8 mouse cellular contexts compared by ENCODE assay signal in the genomic region with DNA sequence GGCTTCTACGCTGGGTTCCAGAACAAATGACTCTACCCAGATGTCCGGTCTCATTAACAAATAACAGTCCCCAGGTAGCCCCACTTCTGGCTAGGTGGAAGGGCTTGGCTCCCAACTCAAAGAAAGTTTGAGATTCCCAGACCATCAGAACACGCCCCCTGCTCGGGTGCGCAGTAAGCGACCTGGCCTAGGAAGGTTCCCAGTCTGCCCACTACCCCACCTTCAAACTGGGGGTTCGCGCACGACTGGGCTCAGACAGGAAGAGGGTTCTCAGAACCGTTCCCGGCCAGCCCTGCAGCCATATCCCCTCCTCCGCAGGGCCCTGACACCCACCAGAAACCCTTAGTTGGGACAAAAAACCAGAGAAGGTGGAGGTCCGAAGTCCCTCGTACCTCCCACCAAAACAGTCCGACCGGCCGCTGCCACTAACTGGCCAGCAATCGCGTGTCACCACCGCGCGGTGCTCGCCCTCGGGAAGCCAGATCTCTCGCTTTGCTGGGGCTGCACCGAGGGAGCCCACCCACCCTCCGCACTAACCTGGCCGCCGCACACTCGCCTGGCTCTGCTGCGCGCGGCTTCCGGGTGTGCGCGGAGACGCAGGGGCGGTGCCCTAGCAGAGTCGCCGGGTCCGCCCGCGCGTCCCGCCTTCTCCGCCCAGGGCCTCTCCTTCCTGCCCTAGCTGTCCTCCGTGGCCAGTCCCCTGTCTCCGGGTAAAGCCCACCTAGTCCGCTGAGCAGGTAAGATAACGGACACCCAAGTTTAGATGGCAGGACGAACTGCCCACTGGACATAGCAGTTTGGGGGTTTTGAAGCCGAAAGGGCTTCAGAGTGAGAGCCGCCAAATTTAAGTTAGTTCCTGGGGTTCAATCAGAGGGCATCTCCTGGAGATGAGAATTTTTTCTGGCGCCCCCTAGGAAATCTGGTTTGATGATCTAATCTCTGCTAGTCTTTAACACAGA. TPM values are rescaled to one million over a fixed set of nuclear protein-coding genes. Genes with fewer than 3 reads are reported as not detected.
DNase-seq lines count a peak whose midpoint lies in the region; ATAC-seq and TF ChIP-seq lines count a peak whose summit lies in the region.

A gene (minus strand): TSS at position 586 of the 959 bp plus-strand sequence.
A gene (plus strand): TSS at position 625 of the 959 bp plus-strand sequence.

- ATAC-seq in lung, embryonic 14.5 days (ENCODE audit: insufficient read depth): peak; percentile 64; the same call in 1 of the 2 replicates
- peak; percentile 37; the same call in 1 of the 2 replicates for ATAC-seq in neutrophil, adult 5-6 weeks (ENCODE audit: extremely low read depth, insufficient number of reproducible peaks, low FRiP score, poor library complexity, severe bottlenecking)

- no peak for TF ChIP-seq CTCF in testis, adult 2 months (IDR thresholded peaks at IDR 0.05; ENCODE audit: control insufficient read depth, insufficient read depth, insufficient replicate concordance, low read depth, low read length)
- TF ChIP-seq CTCF in lung, embryonic 14.5 days (IDR thresholded peaks at IDR 0.05; ENCODE audit: low read depth): peak; percentile 29; the same call in 1 of the 2 replicates

- peaks cover 22% of the 10 kb centered on the region for H3K4me1 ChIP-seq in testis, adult 2 months (ENCODE audit: control insufficient read depth, insufficient read depth, low read length)
- H3K4me1 ChIP-seq in lung, embryonic 14.5 days (ENCODE audit: insufficient read depth): peaks cover 19% of the 10 kb centered on the region

- H3K27me3 ChIP-seq in testis, adult 2 months (ENCODE audit: control insufficient read depth, insufficient read depth, low read length): no peaks in the 10 kb centered on the region
- H3K27me3 ChIP-seq in lung, embryonic 14.5 days (ENCODE audit: insufficient read depth, low read length): peaks cover 51% of the 10 kb centered on the region

- peak within 1 kb of the TSS; percentile 82 for H3K4me3 ChIP-seq in testis, adult 2 months (ENCODE audit: control insufficient read depth, low read depth, low read length)
- peak within 1 kb of the TSS; percentile 71 for H3K4me3 ChIP-seq in lung, embryonic 14.5 days (ENCODE audit: low read depth, low read length)

- WGBS in lung, embryonic 14.5 days: under 1% methylated on average over 54 of the region's 54 CpGs

- peak within 1 kb of the TSS; percentile 73 for H3K4me2 ChIP-seq in lung, embryonic 14.5 days

- H3K9ac ChIP-seq in lung, embryonic 14.5 days: peak within 1 kb of the TSS; percentile 64

- no peak within 1 kb of the TSS for H3K27ac ChIP-seq in testis, adult 2 months (ENCODE audit: control insufficient read depth, insufficient read depth, low read depth, low read length)
- H3K27ac ChIP-seq in lung, embryonic 14.5 days (ENCODE audit: low read depth): no peak within 1 kb of the TSS

- no peak for TF ChIP-seq POLR2A in testis, adult 2 months (IDR thresholded peaks at IDR 0.05; ENCODE audit: control insufficient read depth, low read depth, low read length)

- H3K36me3 ChIP-seq in testis, adult 2 months (ENCODE audit: control insufficient read depth, insufficient read depth, low read length): no peaks in the 10 kb centered on the region
- H3K36me3 ChIP-seq in lung, embryonic 14.5 days (ENCODE audit: insufficient read depth): no peaks in the 10 kb centered on the region

- no peaks in the 10 kb centered on the region for H3K9me3 ChIP-seq in lung, embryonic 14.5 days (ENCODE audit: low read depth, low read length)

- no peak for DNase-seq in testis, postnatal 14 days (ENCODE audit: low spot score)
- DNase-seq in embryo, embryonic 10 days (ENCODE audit: low spot score): peak; percentile 77
- peak; percentile 85 to 89 for DNase-seq in heart, adult 18-20 months
- DNase-seq in kidney, adult 11 months: peak; percentile 69
- DNase-seq in lung, embryonic 14.5 days: peak; percentile 83
- DNase-seq in urinary bladder, postnatal 25 days (ENCODE audit: low spot score): peak; percentile 74

RNA-seq across cellular contexts. Expression of the first gene that starts in this region (rescaled TPM):
- polyA plus RNA-seq in testis, adult 2 months (2012; rRNA removed): 2.4 TPM in 2 replicates
- 1 to 10 TPM; 4.9 to 5.8 TPM for total RNA-seq in heart, adult 18-20 months (2021)
- polyA plus RNA-seq in lung, embryonic 14.5 days (2014; fragmentation: Nextera tagmentation; extraction: Ambion mirVana): 24.3 and 26.1 TPM in 2 replicates
- 15.7 and 19.2 TPM in 2 replicates for total RNA-seq in neutrophil, adult 5-6 weeks (2017)

RNA-seq across cellular contexts. Expression of the second gene that starts in this region (rescaled TPM):
- 0.51 and 0.55 TPM in 2 replicates for polyA plus RNA-seq in testis, adult 2 months (2012; rRNA removed)
- 1 to 10 TPM; 2.9 to 3.0 TPM for total RNA-seq in heart, adult 18-20 months (2021)
- 3.8 and 4.6 TPM in 2 replicates for polyA plus RNA-seq in lung, embryonic 14.5 days (2014; fragmentation: Nextera tagmentation; extraction: Ambion mirVana)
- total RNA-seq in neutrophil, adult 5-6 weeks (2017): 4.0 and 4.5 TPM in 2 replicates
